Mouse (Mus musculus): ENCODE data around the gene Calm4.
"Not testable (repeated sequence)": the region's sequence is repeated elsewhere in the genome, so short reads cannot be mapped to it uniquely, and the experiment has no call there.

DNA sequence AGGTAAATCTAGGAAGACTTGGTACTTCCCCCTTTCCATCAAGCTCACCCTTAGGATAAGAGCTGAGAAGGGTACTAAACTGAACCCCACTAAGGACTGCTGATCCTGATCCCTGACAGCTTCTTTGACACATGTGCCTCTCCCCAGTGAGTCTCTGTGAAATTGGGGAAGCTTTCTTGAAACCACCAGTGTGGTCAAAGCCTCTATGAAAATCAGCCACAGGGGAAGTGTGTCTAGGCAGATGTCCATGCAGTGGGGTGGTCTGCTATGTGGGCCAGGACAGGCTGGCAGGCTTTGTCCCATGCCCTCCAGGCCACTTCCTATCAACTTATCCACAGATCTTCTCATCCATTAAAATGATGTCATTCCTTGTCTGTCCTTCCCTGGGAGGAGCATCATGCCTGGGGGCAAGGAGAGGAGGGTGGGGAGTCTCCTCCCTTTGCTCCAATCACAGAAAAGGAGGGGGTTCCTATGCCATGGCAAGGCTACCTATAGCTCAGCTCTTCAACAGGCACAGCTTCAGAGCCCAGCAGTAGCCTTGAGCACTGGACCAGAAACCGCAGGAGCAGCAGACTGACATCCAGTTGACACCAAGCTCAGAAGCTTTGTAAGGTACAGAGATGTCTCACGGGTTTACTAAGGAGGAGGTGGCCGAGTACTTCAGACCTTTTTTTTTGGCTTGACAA is 16.2 kb downstream of the Calm4 start, which contains the start of gene Calm5:
- TF ChIP-seq POLR2A (IDR thresholded peaks at IDR 0.05; ENCODE audit: control insufficient read depth, extremely low read depth, insufficient read depth, low read length, poor library complexity); CTCF (IDR thresholded peaks at IDR 0.05; ENCODE audit: borderline replicate concordance, control insufficient read depth, extremely low read depth, insufficient read depth, low read length, poor library complexity): not testable (repeated sequence)
